Mouse (Mus musculus) heart, embryonic 16.5 days (tissue): ENCODE results near the gene Fcrl5. TPM values are rescaled to one million over a fixed set of nuclear protein-coding genes. Genes with fewer than 3 reads are reported as not detected.

Experiments used
- ATAC-seq: fragments of 200-750 bp; cut with Nextera tagmentation; replicated peaks from 2 replicates; pipeline ENCODE4 v1.8.0; 2017; ENCODE audit warnings: moderate number of reproducible peaks; ENCODE audit not compliant: insufficient read depth, low FRiP score; ENCODE audit errors: extremely low read depth
- H3K27ac ChIP-seq: fragments of 300-500 bp; sonication (generic); 2 replicates; pipeline ENCODE4 v1.5.1; 2014; ENCODE audit warnings: mild to moderate bottlenecking, low read length, control low read depth, moderate library complexity
- H3K27me3 ChIP-seq: fragments of 300-500 bp; sonication (generic); 2 replicates; pipeline ENCODE4 v1.6.1; 2014; ENCODE audit warnings: low read length, mixed read lengths; ENCODE audit not compliant: control insufficient read depth, insufficient read depth
- H3K36me3 ChIP-seq: fragments of 300-500 bp; sonication (generic); 2 replicates; pipeline ENCODE4 v1.6.1; 2014; ENCODE audit not compliant: control insufficient read depth, insufficient read depth
- H3K4me1 ChIP-seq: fragments of 300-500 bp; sonication (generic); 2 replicates; pipeline ENCODE4 v1.6.1; 2014; ENCODE audit warnings: low read length, mixed read lengths; ENCODE audit not compliant: control insufficient read depth, insufficient read depth
- H3K4me2 ChIP-seq: fragments of 300-500 bp; sonication (generic); 2 replicates; pipeline ENCODE4 v1.6.1; 2014; ENCODE audit warnings: low read depth, mild to moderate bottlenecking, control low read depth, low read length
- H3K4me3 ChIP-seq: fragments of 300-500 bp; sonication (generic); 2 replicates; pipeline ENCODE4 v1.5.1; 2014; ENCODE audit warnings: mild to moderate bottlenecking, control low read depth, low read length
- H3K9ac ChIP-seq: fragments of 300-500 bp; sonication (generic); 2 replicates; pipeline ENCODE4 v1.6.1; 2014; ENCODE audit warnings: low read length, control low read depth
- H3K9me3 ChIP-seq: fragments of 300-500 bp; sonication (generic); replicated peaks from 2 replicates; pipeline ENCODE4 v1.6.1; 2016; ENCODE audit warnings: low read length; ENCODE audit not compliant: control insufficient read depth
- WGBS: fragments of 180-500 bp; shearing (Covaris S2); extraction: QIAGEN DNeasy Blood & Tissue Kit; methylation state at CpG from one replicate; pipeline ENCODE4 v1.1.7; 2014; 5-methylcytosine and 5-hydroxymethylcytosine counted together
- polyA plus RNA-seq: library from polyadenylated mRNA; unstranded; fragments of >200 nt; fragmentation: Nextera tagmentation; extraction: Ambion mirVana; gene quantifications from 2 replicates; pipeline ENCODE4 v1.2.1, GENCODE M21; 2015

Fcrl5 gene
- polyA plus RNA-seq, 1 experiment from 2014 or later = not detected

DNA sequence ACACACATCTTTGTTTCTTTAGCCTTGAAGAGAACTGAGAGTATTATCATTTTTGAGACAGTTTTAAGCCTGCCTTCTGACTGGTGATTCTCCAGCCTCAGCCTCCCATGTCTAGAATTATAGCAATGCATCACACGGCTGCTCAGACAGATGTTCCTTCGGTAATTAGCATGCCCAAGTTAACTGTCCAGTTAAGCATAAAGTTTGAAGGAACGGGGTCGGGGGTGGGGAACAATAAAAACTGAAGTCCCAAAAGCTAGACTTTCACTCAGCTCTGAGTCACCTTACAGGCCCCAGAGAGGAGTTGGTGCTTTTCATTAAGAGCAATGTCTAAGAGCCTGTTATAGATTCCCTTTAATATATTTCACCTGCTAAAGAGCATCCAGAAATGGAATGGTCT is 51.8 kb downstream of the Fcrl5 start:
- no peaks in the 10 kb centered on the region for H3K27me3 ChIP-seq

DNA sequence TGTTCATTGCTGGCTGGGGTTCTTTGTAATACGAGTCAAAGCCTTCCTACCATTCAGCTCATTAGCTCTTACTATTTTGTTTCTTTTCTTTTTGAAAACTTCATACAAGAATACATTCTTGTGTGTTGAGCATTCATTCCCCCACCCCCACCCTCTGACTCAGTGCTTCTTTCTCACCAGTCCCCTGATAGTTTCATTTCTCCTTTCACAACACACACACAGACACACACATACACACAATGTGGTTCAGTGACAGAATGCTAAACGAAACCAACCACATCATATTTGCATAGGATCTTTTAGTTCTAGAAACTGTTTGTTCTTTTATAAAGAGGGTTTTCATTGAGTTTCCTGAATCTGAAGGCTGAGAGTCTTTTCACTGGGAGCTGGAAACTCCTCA is 52.3 kb downstream of the Fcrl5 start:
- no peaks in the 10 kb centered on the region for H3K9me3 ChIP-seq
- no peak for ATAC-seq
- no peak overlapping the region for H3K4me2 ChIP-seq
- H3K4me3 ChIP-seq = no peak overlapping the region
- no peaks in the 10 kb centered on the region for H3K4me1 ChIP-seq
- no peak overlapping the region for H3K9ac ChIP-seq
- H3K27me3 ChIP-seq = no peaks in the 10 kb centered on the region
- 65% methylated on average over 2 of the region's 2 CpGs for WGBS
- no peak overlapping the region for H3K27ac ChIP-seq
- no peaks in the 10 kb centered on the region for H3K36me3 ChIP-seq

More for the DNA sequence above, 51.8 kb downstream of the Fcrl5 start:
- Histone ChIP-seq H3K27ac (no peak overlapping the region), H3K9ac (no peak overlapping the region), H3K36me3 (no peaks in the 10 kb centered on the region), H3K4me1 (no peaks in the 10 kb centered on the region), H3K4me2 (no peak overlapping the region), H3K9me3 (no peaks in the 10 kb centered on the region), H3K4me3 (no peak overlapping the region)
- WGBS = 93% methylated on average over 4 of the region's 4 CpGs
- ATAC-seq = no peak

DNA sequence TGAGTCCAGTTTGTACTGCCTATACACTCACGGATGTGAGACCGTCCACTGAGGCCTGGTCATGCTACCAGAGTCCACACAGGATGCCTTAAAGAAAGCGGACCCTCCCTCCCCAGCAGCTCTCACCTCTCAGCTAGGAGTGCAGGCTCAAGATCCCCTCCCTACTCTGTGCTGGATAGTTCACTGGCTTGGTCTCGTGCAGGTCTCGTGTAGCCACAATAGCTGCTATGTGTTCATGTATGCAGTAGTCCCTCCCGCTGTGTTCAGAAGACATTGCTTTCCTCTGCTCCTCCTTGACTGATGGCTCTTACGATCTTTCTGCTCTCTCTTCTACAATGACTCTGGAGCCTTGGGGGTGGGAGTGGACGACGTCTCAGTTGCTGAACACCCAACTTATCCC is 62.7 kb downstream of the Fcrl5 start:
- H3K4me3 ChIP-seq = no peak overlapping the region
- H3K4me2 ChIP-seq = no peak overlapping the region
- H3K9me3 ChIP-seq = no peaks in the 10 kb centered on the region
- H3K4me1 ChIP-seq = no peaks in the 10 kb centered on the region
- H3K27me3 ChIP-seq = 0 out of 2 replicates have a peak, but pooled peaks cover 3% of the 10 kb centered on the region
- no peak overlapping the region for H3K9ac ChIP-seq
- 84% methylated on average over 9 of the region's 9 CpGs for WGBS
- ATAC-seq = no peak
- H3K36me3 ChIP-seq = no peaks in the 10 kb centered on the region
- H3K27ac ChIP-seq = no peak overlapping the region

DNA sequence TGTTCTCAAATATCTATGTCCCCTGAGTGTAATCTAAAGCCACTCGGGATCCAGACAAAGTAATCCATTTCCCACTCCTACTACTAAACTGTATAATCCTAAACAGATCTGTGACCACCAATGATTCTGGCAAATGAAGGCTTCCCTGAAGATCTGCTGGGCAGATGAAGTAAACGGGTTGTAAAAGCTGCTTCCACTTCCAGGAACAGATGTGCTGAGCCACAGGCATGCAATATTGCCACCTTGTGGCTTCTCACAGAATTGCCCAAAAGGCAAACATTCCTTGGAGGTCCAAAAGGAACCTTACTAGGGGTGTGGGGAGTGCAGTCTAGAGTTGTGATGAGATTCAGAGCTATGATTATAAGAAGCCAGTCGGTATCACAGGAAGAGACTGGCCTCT is 63.5 kb downstream of the Fcrl5 start:
- no peak overlapping the region for H3K4me3 ChIP-seq
- H3K9ac ChIP-seq = no peak overlapping the region
- H3K27ac ChIP-seq = no peak overlapping the region
- no peak for ATAC-seq
- WGBS = 9% methylated on average over 3 of the region's 3 CpGs
- H3K4me1 ChIP-seq = no peaks in the 10 kb centered on the region
- H3K4me2 ChIP-seq = no peak overlapping the region
- 0 out of 2 replicates have a peak, but pooled peaks cover 3% of the 10 kb centered on the region for H3K27me3 ChIP-seq
- no peaks in the 10 kb centered on the region for H3K36me3 ChIP-seq
- no peaks in the 10 kb centered on the region for H3K9me3 ChIP-seq

DNA sequence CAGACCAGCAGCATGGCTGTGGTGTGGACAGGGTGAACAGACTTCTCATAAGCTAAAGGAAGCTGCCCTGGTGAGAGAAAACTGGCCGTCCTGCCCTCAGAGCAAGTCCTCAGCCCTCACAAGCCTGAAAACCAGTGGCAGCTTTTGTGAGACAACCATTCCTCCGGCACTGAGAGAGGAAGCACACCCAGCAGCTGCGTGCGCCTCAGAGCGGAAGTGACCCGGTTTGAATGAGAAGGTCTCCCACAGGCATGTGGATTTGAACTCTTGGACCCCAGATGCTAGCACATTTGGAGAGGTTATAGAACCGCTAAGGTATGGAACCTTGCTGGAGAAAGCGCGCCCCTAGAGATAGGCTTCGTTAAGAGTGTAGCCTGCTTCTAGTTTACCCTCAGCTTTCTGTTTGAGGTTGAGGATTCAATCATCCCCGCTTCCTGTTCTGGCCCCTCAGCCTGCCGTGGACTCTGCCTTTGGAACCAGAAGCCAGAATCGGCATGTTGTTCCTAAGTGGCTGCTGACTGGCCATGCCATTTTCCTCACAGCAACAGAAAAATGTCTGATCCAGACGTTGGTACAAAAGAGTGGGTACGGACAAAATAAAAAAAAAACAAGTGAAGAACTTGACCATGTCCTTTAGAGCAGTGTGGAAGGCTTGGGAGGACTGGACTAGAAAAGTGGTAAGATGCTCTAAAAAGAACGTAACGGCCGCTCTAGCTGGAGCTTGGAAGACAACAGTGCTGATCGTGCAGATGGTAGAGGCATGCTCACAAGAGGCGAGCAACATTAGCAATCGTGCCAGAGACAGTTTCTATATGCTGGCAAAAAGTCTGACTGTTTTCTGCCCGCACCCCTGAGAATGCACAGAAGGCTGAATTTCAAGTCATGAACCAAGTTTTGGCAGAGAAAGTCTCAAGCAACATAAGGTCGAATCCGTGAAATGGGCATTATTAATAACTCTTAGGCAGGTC is 64.8 kb downstream of the Fcrl5 start:
- H3K4me2 ChIP-seq = no peak overlapping the region
- H3K4me3 ChIP-seq = no peak overlapping the region
- no peak overlapping the region for H3K27ac ChIP-seq
- no peaks in the 10 kb centered on the region for H3K9me3 ChIP-seq
- H3K36me3 ChIP-seq = no peaks in the 10 kb centered on the region
- no peaks in the 10 kb centered on the region for H3K4me1 ChIP-seq
- ATAC-seq = no peak
- no peak overlapping the region for H3K9ac ChIP-seq
- WGBS = 66% methylated on average over 24 of the region's 24 CpGs
- 0 out of 2 replicates have a peak, but pooled peaks cover 3% of the 10 kb centered on the region for H3K27me3 ChIP-seq

DNA sequence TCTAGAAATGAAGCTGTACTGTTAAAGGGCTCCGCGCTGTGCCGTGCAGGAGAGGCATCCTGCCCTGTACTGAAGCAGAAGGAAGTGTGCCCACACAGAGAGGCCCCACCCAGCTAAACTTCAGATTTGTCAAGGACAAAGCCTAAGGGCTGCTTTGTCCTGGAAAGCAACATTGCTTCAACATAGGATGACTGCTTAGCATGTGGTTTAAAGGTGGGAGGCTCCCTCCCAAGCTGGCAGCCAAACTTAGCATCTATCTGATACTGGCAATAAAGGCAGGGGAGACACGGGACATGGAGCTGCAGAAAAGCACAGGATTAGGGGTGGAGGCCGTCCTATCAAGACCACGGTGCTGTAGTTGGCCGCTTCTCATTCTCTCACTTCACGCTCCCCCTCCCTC is 65.6 kb downstream of the Fcrl5 start:
- Histone ChIP-seq H3K9ac (no peak overlapping the region), H3K4me2 (no peak overlapping the region), H3K27ac (no peak overlapping the region), H3K27me3 (0 out of 2 replicates have a peak, but pooled peaks cover 3% of the 10 kb centered on the region), H3K36me3 (no peaks in the 10 kb centered on the region), H3K4me3 (no peak overlapping the region), H3K4me1 (no peaks in the 10 kb centered on the region), H3K9me3 (no peaks in the 10 kb centered on the region)
- ATAC-seq = no peak
- WGBS = 40% methylated on average over 8 of the region's 8 CpGs

DNA sequence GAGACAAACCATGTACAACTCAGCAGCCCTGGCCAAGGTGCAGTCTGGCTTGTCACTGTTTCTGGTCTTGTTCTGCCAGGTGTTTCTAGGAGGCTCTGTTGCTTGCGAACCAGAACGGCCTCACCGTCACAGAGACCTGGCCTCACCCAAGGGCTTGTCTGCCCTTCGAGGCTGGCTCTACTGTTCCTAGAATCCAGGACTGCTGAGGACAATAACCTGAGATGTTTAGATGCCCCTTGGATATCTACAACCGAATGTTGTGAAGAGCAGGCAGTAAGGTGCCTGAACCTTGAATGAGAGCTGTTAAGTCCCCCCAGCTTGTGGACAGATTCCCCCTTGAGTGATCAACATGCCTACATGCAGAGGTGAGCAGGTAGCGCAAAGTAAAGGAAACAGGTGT is 67.2 kb downstream of the Fcrl5 start:
- Histone ChIP-seq H3K27me3 (0 out of 2 replicates have a peak, but pooled peaks cover 3% of the 10 kb centered on the region), H3K27ac (no peak overlapping the region), H3K36me3 (no peaks in the 10 kb centered on the region), H3K4me1 (no peaks in the 10 kb centered on the region), H3K4me3 (no peak overlapping the region), H3K4me2 (no peak overlapping the region), H3K9me3 (no peaks in the 10 kb centered on the region), H3K9ac (no peak overlapping the region)
- 87% methylated on average over 6 of the region's 6 CpGs for WGBS
- no peak for ATAC-seq

DNA sequence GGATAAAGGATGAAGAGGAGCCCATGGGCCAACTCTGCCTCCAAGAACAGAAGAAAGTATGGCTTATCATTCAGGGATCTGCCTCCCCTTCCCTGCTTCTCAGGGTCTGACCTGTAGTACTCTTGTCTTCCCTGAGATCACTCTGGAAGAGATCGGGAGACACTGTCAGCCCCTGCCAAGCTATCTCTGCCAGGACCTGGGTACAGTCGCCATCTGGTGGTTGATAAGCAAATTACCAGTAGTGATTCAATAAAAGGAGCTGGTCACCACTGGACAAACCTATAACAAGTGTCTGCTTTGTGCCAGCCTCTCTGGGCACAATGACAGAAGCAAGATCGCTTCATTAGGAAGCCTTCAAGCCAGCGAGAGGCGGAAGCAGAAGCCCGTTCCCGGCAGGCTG is 68.8 kb downstream of the Fcrl5 start:
- ATAC-seq = no peak
- H3K9ac ChIP-seq = no peak overlapping the region
- no peaks in the 10 kb centered on the region for H3K9me3 ChIP-seq
- 25% methylated on average over 7 of the region's 7 CpGs for WGBS
- no peak overlapping the region for H3K4me2 ChIP-seq
- H3K27ac ChIP-seq = no peak overlapping the region
- 0 out of 2 replicates have a peak, but pooled peaks cover 3% of the 10 kb centered on the region for H3K27me3 ChIP-seq
- H3K4me3 ChIP-seq = no peak overlapping the region
- H3K36me3 ChIP-seq = no peaks in the 10 kb centered on the region
- peaks cover 10% of the 10 kb centered on the region for H3K4me1 ChIP-seq

DNA sequence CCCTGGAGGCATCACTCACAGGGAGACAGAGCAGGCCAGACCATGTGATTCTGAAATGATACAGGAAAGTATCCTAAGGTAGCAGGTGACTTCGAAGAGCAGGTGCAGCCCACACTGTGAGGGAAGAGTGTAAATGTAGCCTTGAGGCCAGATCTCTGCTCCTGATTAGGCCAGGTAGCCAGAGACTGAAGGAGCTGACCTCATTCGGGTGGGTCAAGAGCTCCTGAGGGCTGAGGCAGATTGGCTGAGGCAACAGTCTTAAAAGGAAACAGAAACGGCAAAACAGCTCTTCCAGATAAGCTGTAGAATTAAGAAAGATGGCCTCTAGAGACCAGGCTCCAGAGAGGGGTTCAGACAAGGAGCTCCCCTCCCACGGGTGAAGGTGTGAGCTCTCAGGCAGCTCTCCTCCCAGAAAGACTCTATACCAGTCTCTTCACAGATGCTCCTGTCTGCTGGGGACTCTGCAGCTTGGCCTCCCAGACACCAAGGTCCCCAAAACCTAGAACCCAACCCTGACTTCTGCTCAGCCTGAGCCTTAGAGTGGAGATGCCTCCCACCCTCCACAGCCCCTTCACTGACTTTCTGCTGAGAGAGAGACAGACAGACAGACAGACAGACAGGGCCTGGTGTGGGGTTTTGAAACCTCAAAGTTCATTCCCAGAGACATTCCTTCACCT is 69.3 kb downstream of the Fcrl5 start:
- Histone ChIP-seq H3K9me3 (no peaks in the 10 kb centered on the region), H3K4me1 (peaks cover 14% of the 10 kb centered on the region), H3K4me3 (no peak overlapping the region), H3K4me2 (no peak overlapping the region), H3K27me3 (peaks cover 4% of the 10 kb centered on the region; the same call in 1 of the 2 replicates), H3K36me3 (no peaks in the 10 kb centered on the region), H3K27ac (no peak overlapping the region), H3K9ac (no peak overlapping the region)
- 43% methylated on average over 4 of the region's 4 CpGs for WGBS
- ATAC-seq = no peak
